Mouse (Mus musculus) hindbrain, embryonic 11.5 days (tissue): ENCODE data around the gene Prr29. TPM values are rescaled to one million over a fixed set of nuclear protein-coding genes. Genes with fewer than 3 reads are reported as not detected.
A peak's percentile ranks its signal among the peaks of the same experiment; 100 is the strongest.

Experiments
- ATAC-seq: fragments of 200-750 bp; cut with Nextera tagmentation; 2 replicates; pipeline ENCODE4 v1.8.0; 2017; ENCODE audit warnings: mild to moderate bottlenecking, moderate TSS enrichment, moderate library complexity; ENCODE audit not compliant: low FRiP score
- DNase-seq: peaks from one replicate; pipeline ENCODE4 v3.0.0-alpha.2; 2015; ENCODE audit warnings: low spot score
- H3K27ac ChIP-seq: fragments of 300-500 bp; sonication (generic); 2 replicates; pipeline ENCODE4 v1.5.1; 2014; ENCODE audit warnings: mild to moderate bottlenecking, low read depth, low read length
- H3K27me3 ChIP-seq: fragments of 300-500 bp; sonication (generic); 2 replicates; pipeline ENCODE4 v1.6.1; 2014; ENCODE audit warnings: mild to moderate bottlenecking, low read length, moderate library complexity, mixed read lengths; ENCODE audit not compliant: control insufficient read depth, insufficient read depth
- H3K36me3 ChIP-seq: fragments of 300-500 bp; sonication (generic); 2 replicates; pipeline ENCODE4 v1.6.1; 2014; ENCODE audit warnings: mild to moderate bottlenecking, low read length, moderate library complexity, mixed read lengths; ENCODE audit not compliant: control insufficient read depth, insufficient read depth
- H3K4me1 ChIP-seq: fragments of 300-500 bp; sonication (generic); replicated peaks from 2 replicates; pipeline ENCODE4 v1.6.1; 2014; ENCODE audit warnings: low read length, mixed read lengths; ENCODE audit not compliant: control insufficient read depth, insufficient read depth
- H3K4me2 ChIP-seq: fragments of 300-500 bp; sonication (generic); replicated peaks from 2 replicates; pipeline ENCODE4 v1.6.1; 2014; ENCODE audit warnings: mild to moderate bottlenecking, low read depth, low read length
- H3K4me3 ChIP-seq: fragments of 300-500 bp; sonication (generic); 2 replicates; pipeline ENCODE4 v1.5.1; 2014; ENCODE audit warnings: low read depth, low read length
- H3K9ac ChIP-seq: fragments of 300-500 bp; sonication (generic); 2 replicates; pipeline ENCODE4 v1.6.1; 2014; ENCODE audit warnings: low read depth, low read length
- H3K9me3 ChIP-seq: fragments of 300-500 bp; sonication (generic); 2 replicates; pipeline ENCODE4 v1.6.1; 2016; ENCODE audit warnings: low read length; ENCODE audit not compliant: control insufficient read depth
- WGBS: fragments of 180-500 bp; shearing (Covaris S2); extraction: QIAGEN DNeasy Blood & Tissue Kit; methylation state at CpG from one replicate; pipeline ENCODE4 v1.1.7; 2014; 5-methylcytosine and 5-hydroxymethylcytosine counted together
- polyA plus RNA-seq: library from polyadenylated mRNA; unstranded; fragments of >200 nt; fragmentation: Nextera tagmentation; extraction: Ambion mirVana; gene quantifications from 2 replicates; pipeline ENCODE4 v1.2.1, GENCODE M21; 2014

Gene Prr29
- polyA plus RNA-seq, 1 experiment from 2014 or later: not detected

- ATAC-seq (no peak), DNase-seq (no peak)
- 93% methylated on average over 8 of the region's 8 CpGs for WGBS
These were observed 33.2 kb downstream of the Prr29 start for GRCm38 (mm10) chr11:106398481-106398880.

DNA sequence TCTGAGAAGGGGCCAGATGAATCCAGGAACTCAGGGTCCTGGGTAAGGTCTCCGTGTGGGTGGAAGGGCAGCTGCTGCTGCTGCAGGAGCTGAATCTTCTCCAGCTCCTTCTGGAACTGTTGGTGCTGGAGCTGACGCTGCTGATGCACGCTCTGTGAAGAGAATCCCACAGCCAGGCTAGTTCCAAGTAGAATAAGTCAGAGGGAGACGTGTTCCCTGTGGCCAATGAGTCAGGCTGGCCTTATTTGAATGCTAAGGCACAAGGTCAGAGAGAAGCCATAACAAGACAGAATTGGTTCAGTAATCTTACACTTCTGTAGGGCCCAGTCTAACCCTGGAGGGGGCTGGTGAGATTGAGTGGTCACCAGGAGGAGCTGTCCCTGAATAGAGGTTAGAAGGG, 44.7 kb downstream of the Prr29 start:
- H3K4me3 ChIP-seq: no peak overlapping the region
- H3K27me3 ChIP-seq: no peaks in the 10 kb centered on the region
- H3K4me1 ChIP-seq: no peaks in the 10 kb centered on the region
- DNase-seq: no peak
- WGBS: 83% methylated on average over 4 of the region's 4 CpGs
- no peak overlapping the region for H3K27ac ChIP-seq
- no peak overlapping the region for H3K9ac ChIP-seq
- no peaks in the 10 kb centered on the region for H3K9me3 ChIP-seq
- no peak for ATAC-seq
- no peaks in the 10 kb centered on the region for H3K36me3 ChIP-seq
- H3K4me2 ChIP-seq: no peak overlapping the region

More at GRCm38 (mm10) chr11:106398481-106398880, 33.2 kb downstream of the Prr29 start:
- Histone ChIP-seq H3K36me3 (0 out of 2 replicates have a peak, but pooled peaks cover 2% of the 10 kb centered on the region), H3K27ac (no peak overlapping the region), H3K4me2 (no peak overlapping the region), H3K4me1 (no peaks in the 10 kb centered on the region), H3K9me3 (no peaks in the 10 kb centered on the region), H3K9ac (no peak overlapping the region), H3K27me3 (no peaks in the 10 kb centered on the region), H3K4me3 (no peak overlapping the region)

- Histone ChIP-seq H3K9ac (no peak overlapping the region), H3K4me3 (no peak overlapping the region), H3K9me3 (no peaks in the 10 kb centered on the region), H3K4me2 (no peak overlapping the region), H3K36me3 (no peaks in the 10 kb centered on the region), H3K27me3 (no peaks in the 10 kb centered on the region), H3K27ac (no peak overlapping the region), H3K4me1 (no peaks in the 10 kb centered on the region)
- DNase-seq: no peak
- WGBS: 91% methylated on average over 3 of the region's 3 CpGs
- ATAC-seq: no peak
These were observed 45.2 kb downstream of the Prr29 start for GRCm38 (mm10) chr11:106410507-106410906.

- H3K4me2 ChIP-seq: no peak overlapping the region
- no peak overlapping the region for H3K27ac ChIP-seq
- no peak overlapping the region for H3K4me3 ChIP-seq
- no peaks in the 10 kb centered on the region for H3K36me3 ChIP-seq
- no peaks in the 10 kb centered on the region for H3K27me3 ChIP-seq
- ATAC-seq (no peak), DNase-seq (no peak)
- no peaks in the 10 kb centered on the region for H3K4me1 ChIP-seq
- H3K9ac ChIP-seq: no peak overlapping the region
- H3K9me3 ChIP-seq: no peaks in the 10 kb centered on the region
- 97% methylated on average over 2 of the region's 2 CpGs for WGBS
These were observed 45.9 kb downstream of the Prr29 start for GRCm38 (mm10) chr11:106411157-106411556.

GRCm38 (mm10) chr11:106412641-106413360, 47.5 kb downstream of the Prr29 start:
- Histone ChIP-seq H3K9ac (no peak overlapping the region), H3K27me3 (no peaks in the 10 kb centered on the region), H3K9me3 (no peaks in the 10 kb centered on the region), H3K4me3 (no peak overlapping the region), H3K27ac (no peak overlapping the region), H3K36me3 (no peaks in the 10 kb centered on the region), H3K4me1 (no peaks in the 10 kb centered on the region), H3K4me2 (no peak overlapping the region)
- no peak for ATAC-seq
- 89% methylated on average over 3 of the region's 3 CpGs for WGBS
- DNase-seq: no peak

- Histone ChIP-seq H3K4me1 (no peaks in the 10 kb centered on the region), H3K4me2 (no peak overlapping the region), H3K9ac (no peak overlapping the region), H3K36me3 (no peaks in the 10 kb centered on the region), H3K9me3 (no peaks in the 10 kb centered on the region), H3K27ac (no peak overlapping the region), H3K4me3 (no peak overlapping the region), H3K27me3 (no peaks in the 10 kb centered on the region)
- DNase-seq (no peak), ATAC-seq (no peak)
- 78% methylated on average over 3 of the region's 3 CpGs for WGBS
These were observed 51.1 kb downstream of the Prr29 start for GRCm38 (mm10) chr11:106416331-106416730.

- no peak for DNase-seq
- no peaks in the 10 kb centered on the region for H3K9me3 ChIP-seq
- no peaks in the 10 kb centered on the region for H3K27me3 ChIP-seq
- H3K4me3 ChIP-seq: no peak overlapping the region
- H3K4me2 ChIP-seq: no peak overlapping the region
- 87% methylated on average over 2 of the region's 2 CpGs for WGBS
- ATAC-seq: no peak
- no peaks in the 10 kb centered on the region for H3K4me1 ChIP-seq
- no peak overlapping the region for H3K27ac ChIP-seq
- no peak overlapping the region for H3K9ac ChIP-seq
- H3K36me3 ChIP-seq: no peaks in the 10 kb centered on the region
These were observed 52.6 kb downstream of the Prr29 start for GRCm38 (mm10) chr11:106417860-106418259.

DNA sequence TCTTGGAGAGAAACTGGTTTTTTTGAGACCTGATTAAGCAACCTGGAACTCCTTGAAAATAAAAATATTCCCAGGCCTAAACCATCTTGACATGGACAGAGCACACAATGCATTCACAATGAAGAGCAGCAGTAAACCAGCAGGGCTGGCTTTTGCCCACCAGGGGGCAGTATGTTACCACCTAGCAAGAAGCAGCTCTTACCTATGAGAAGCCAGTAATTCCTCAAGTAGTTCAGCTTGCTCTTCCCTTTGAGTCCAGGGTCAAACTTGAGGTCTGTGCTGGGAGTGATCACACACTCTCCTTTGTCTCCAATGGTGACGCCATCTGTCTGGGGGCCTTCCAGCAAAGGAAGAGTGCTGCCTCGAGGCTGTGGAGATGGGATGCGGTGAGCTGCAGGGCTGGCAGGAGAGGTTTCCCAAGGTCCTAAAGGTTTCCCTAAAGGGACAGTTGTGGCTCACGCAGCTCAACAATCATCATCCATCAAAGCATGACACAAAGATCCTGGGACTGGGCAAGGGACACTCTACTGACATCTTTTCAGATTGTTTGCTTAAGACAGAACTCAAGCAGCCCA, 53.4 kb downstream of the Prr29 start:
- no peaks in the 10 kb centered on the region for H3K9me3 ChIP-seq
- H3K9ac ChIP-seq: no peak overlapping the region
- H3K4me2 ChIP-seq: no peak overlapping the region
- DNase-seq (peak; percentile 93), ATAC-seq (no peak)
- no peak overlapping the region for H3K27ac ChIP-seq
- H3K36me3 ChIP-seq: no peaks in the 10 kb centered on the region
- H3K27me3 ChIP-seq: no peaks in the 10 kb centered on the region
- 40% methylated on average over 4 of the region's 4 CpGs for WGBS
- H3K4me3 ChIP-seq: no peak overlapping the region
- H3K4me1 ChIP-seq: no peaks in the 10 kb centered on the region
